Mouse (Mus musculus) heart, adult 2 months (tissue): ENCODE measurements around the gene Naa80.

Experiments used
- CTCF ChIP-seq: fragments of 200-600 bp; IDR thresholded peaks from 2 replicates; pipeline ENCODE4 v1.8.1; 2022; ENCODE audit warnings: antibody characterized with exemption, mild to moderate bottlenecking, moderate library complexity
- EP300 ChIP-seq: fragments of 200-500 bp; IDR thresholded peaks from 2 replicates; pipeline ENCODE4 v1.6.1; 2011; ENCODE audit warnings: low read depth, low read length, control low read depth; ENCODE audit not compliant: insufficient read depth
- POLR2A ChIP-seq: fragments of 200-500 bp; IDR thresholded peaks from 2 replicates; pipeline ENCODE4 v1.6.1; 2011; ENCODE audit warnings: mild to moderate bottlenecking, low read depth, low read length, control low read depth; ENCODE audit not compliant: insufficient read depth

DNA sequence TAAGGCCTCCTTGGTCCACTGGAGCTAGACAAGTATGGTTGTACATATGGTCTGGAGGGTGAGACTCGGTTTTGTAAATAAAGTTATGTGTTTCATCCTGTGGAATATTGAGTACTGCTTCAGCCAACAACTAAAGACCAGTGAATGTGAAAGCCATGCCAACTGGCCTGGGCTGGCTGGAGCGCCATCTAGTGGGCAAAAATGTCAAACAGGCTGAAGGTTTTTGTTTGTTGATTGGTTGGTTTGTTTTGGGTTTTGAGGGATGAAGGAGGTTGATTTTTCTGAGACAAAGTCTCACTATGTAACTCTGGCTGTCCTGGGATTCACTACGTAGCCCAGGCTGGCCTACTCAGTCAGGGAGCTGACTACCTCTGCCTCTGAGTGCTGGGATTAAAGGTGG lies 33.1 kb upstream of the Naa80 start:
- peak; percentile 100 for TF ChIP-seq CTCF
- no peak for TF ChIP-seq EP300
- no peak for TF ChIP-seq POLR2A
